Mouse (Mus musculus): Measurements from ENCODE around the gene Msi2. TPM values are rescaled to one million over a fixed set of nuclear protein-coding genes. Genes with fewer than 3 reads are reported as not detected.
A peak's percentile ranks its signal among the peaks of the same experiment; 100 is the strongest.

The Msi2 gene
- total RNA-seq, 1 experiment from 2014 or later: 151 TPM

GRCm38 (mm10) chr11:88644719-88645118 lies 73.6 kb downstream of the Msi2 start:
- ATAC-seq (replicated peaks; ENCODE audit: low read depth, poor library complexity, severe bottlenecking): no peak

- ATAC-seq (replicated peaks; ENCODE audit: low read depth, poor library complexity, severe bottlenecking): no peak
These were observed 78.5 kb downstream of the Msi2 start for GRCm38 (mm10) chr11:88639862-88640261.

GRCm38 (mm10) chr11:88638936-88639542 lies 79.3 kb downstream of the Msi2 start:
- no peak for ATAC-seq (replicated peaks; ENCODE audit: low read depth, poor library complexity, severe bottlenecking)

GRCm38 (mm10) chr11:88638254-88638653 lies 80.1 kb downstream of the Msi2 start:
- 0 out of 2 replicates have a peak, but pooled peaks have one; percentile 8 for ATAC-seq (replicated peaks; ENCODE audit: low read depth, poor library complexity, severe bottlenecking)

DNA sequence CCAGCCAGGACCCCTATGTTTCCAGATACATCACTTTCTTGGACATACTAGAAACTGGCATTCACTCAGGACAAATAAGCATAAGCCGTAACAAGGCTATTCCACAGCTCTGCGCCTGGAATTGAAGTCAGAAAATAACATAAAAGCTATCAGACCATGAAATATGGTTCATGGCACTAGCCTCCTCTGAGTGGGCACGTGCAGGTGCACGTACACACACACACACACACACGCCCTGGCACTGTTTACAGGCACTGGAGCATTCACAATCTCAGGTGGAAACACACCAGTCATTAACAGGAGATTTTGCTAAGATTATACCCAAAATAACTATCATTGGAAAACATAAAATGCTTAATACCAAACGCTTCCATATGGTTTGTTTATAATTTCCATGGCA lies 81.4 kb downstream of the Msi2 start:
- ATAC-seq (replicated peaks; ENCODE audit: low read depth, poor library complexity, severe bottlenecking): no peak

GRCm38 (mm10) chr11:88636319-88636718 lies 82.0 kb downstream of the Msi2 start:
- ATAC-seq (replicated peaks; ENCODE audit: low read depth, poor library complexity, severe bottlenecking): no peak

DNA sequence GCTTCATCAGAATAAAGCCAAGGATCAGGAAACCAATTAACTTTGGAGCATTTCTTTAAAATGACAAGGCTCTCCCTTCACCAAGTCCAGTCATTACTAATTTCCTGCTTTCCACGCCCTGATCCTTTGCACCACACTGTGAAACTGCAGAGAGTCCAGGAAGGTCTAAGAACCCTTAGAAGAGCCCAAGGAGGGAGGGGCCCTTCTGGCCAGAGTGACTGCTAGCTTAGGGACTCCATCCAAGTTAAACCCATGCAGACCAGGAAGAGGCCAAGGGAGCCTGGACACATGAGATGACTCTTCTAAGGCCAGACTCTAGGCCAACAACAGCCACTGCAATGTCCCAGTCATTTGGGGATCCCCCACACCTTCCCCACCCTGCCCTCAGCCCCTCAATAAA lies 83.7 kb downstream of the Msi2 start:
- no peak for ATAC-seq (replicated peaks; ENCODE audit: low read depth, poor library complexity, severe bottlenecking)

GRCm38 (mm10) chr11:88631932-88632230 lies 86.4 kb downstream of the Msi2 start:
- ATAC-seq (replicated peaks; ENCODE audit: low read depth, poor library complexity, severe bottlenecking): peak; percentile 75

DNA sequence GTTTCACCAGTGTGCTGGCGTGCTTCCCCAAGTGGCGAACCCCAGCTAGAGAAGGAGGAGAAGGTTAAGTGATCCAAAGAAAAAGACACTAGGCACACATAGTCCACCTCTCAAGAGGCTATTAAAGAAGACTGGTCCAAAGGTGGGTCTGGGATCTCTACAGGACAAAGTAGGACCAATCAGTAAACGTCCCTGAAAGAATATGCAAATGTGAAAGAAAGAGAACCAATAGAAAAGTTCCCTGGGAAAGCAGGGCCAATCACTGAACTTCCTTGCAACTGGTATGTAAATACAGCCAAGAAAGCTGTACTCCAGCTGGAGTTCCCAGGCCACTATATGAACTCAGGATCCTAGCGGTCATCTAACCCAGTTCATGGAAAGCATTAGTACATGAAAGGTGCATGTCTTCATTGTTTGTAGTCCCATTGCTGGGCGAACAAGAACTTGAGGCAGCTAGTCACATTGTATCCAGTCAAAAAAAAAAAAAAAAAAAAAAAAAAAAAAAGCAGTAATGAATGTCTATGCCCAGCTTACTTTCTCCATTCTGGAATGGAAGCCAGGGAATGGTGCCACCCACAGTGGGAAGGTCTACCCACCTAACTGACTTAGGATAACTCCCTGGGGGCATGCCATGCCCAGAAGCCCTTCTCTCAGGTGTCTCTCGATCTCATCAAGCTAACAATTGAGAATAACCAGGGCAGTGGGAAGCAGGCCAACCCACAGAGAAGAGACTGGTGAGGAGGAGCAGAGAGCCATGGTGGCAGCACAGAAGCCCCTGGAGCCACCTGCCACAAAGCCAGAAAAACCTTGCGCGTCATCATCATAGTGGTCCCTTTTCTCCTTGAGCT lies 87.0 kb downstream of the Msi2 start:
- no peak for ATAC-seq (replicated peaks; ENCODE audit: low read depth, poor library complexity, severe bottlenecking)

DNA sequence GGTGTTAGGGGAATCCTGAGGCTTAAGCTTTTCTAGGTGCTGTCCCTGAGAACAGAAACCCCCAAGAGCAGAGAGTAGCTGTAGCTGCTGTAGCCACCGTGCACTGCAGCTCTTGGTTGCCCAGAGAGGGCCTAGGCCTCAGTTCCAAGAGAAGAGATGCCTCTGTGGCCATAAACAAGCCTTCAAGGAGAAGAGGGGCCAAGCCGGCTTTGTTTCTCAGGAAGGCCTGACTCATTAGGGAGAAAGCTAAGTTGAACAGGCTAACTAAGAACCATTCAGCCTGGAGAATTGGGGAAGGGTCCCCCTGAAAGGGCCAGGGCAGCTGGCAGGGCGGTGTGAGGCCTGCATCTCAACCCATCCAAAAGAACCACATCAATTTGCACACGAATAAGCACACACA lies 88.7 kb downstream of the Msi2 start:
- no peak for ATAC-seq (replicated peaks; ENCODE audit: low read depth, poor library complexity, severe bottlenecking)

- no peak for ATAC-seq (replicated peaks; ENCODE audit: low read depth, poor library complexity, severe bottlenecking)
These were observed 89.1 kb downstream of the Msi2 start for GRCm38 (mm10) chr11:88629165-88629564.

GRCm38 (mm10) chr11:88628676-88629075 lies 89.6 kb downstream of the Msi2 start:
- no peak for ATAC-seq (replicated peaks; ENCODE audit: low read depth, poor library complexity, severe bottlenecking)

- ATAC-seq (replicated peaks; ENCODE audit: low read depth, poor library complexity, severe bottlenecking): no peak
These were observed 91.0 kb downstream of the Msi2 start for GRCm38 (mm10) chr11:88627327-88627726.

- no peak for ATAC-seq (replicated peaks; ENCODE audit: low read depth, poor library complexity, severe bottlenecking)
These were observed 91.7 kb downstream of the Msi2 start for GRCm38 (mm10) chr11:88626576-88626975.

DNA sequence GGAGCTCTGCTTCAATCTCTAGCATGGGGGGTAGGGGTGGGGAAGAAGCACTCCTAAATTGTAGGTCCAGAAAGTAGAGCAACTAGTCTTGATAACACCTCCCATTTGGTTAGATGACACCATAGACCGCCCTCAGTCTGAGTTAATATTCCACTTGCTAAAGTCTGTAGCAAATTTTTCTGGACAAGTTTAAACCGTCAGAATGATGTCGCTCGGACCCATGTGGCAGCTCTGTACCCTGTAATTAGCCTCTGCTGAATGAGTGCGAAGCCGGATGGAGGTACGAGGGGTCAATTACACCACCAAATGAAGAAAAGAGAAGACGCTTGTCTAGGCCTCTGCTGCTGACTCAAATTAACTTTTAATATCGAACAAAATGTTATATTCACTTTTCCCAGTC lies 92.3 kb downstream of the Msi2 start:
- no peak for ATAC-seq (replicated peaks; ENCODE audit: low read depth, poor library complexity, severe bottlenecking)

DNA sequence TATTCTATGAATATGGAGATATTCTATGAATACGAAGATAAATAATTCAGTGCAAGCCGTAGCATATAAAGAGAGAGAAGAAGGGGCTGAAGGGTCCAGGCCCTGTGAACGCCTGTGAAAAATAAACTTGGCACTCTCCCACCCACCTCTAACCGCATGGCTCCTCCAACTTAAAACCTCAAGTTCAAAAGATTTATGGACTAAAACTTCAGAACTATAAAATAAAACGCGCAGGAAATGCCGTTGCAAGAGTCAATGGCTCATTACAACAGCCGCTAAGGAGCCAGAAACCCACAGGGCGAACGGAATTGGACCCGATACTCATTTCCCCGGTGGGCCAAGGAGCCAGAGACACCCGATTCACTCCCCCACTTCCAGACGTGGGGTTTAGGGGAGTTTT lies 93.2 kb downstream of the Msi2 start:
- ATAC-seq (replicated peaks; ENCODE audit: low read depth, poor library complexity, severe bottlenecking): peak; percentile 15; the same call in 1 of the 2 replicates

- no peak for ATAC-seq (replicated peaks; ENCODE audit: low read depth, poor library complexity, severe bottlenecking)
These were observed 93.7 kb downstream of the Msi2 start for GRCm38 (mm10) chr11:88624627-88625026.

DNA sequence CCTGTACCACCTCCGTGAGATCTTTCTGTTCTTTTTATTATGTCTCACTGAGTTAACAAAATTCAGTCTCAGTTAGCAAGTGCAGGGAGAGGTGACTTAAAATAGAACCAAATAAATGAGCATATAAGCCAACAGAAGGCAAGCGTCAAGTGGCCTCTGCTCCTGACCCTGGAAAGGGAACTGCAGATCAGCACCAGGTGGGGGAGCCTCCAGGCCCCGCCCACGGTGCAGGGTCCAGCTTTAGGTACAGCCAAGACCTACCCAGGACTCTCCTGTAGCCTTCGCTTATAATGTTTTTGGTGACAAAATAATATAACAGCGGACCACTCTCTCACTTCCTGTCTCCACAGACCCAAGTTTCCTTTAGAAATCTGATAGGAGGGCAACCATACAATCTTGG lies 94.6 kb downstream of the Msi2 start:
- ATAC-seq (replicated peaks; ENCODE audit: low read depth, poor library complexity, severe bottlenecking): no peak

DNA sequence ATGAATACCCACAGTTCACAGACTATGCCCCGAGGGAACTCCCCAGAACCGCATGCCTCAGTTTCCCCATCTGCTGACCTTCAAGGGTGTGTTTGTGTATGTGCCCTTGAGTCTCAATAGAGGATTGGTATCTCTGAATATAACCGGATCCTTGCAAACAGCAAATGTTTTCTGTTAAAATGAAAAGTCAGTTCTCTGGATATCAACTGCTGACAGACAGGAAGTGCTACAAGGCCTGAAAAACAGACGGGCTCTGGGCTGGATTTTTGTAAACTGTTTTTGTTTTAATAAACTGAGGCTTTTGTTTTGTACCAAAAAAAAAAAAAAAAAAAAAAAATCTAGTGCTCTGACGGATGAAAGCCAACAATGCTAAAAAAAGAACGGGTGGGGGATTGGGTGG lies 95.8 kb downstream of the Msi2 start:
- no peak for ATAC-seq (replicated peaks; ENCODE audit: low read depth, poor library complexity, severe bottlenecking)

DNA sequence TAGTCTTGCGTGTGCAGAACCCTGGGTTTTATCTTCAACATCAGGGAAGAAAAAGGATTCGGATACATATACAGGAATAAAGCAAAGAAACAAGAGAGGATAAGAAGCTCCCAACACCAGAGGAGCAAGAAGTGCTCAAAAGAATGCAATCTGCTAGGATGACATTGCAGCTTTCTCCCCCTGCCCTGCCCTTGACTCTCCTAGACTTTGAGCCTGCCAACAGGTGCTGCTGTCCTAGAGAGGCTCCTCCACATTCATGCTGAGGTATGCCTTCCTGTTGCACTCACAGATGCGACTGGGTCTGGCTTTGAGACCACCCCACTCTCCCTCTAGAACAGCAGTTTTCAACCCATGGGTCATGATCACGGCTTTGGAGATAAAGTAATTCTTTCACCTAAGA lies 96.5 kb downstream of the Msi2 start:
- no peak for ATAC-seq (replicated peaks; ENCODE audit: low read depth, poor library complexity, severe bottlenecking)

DNA sequence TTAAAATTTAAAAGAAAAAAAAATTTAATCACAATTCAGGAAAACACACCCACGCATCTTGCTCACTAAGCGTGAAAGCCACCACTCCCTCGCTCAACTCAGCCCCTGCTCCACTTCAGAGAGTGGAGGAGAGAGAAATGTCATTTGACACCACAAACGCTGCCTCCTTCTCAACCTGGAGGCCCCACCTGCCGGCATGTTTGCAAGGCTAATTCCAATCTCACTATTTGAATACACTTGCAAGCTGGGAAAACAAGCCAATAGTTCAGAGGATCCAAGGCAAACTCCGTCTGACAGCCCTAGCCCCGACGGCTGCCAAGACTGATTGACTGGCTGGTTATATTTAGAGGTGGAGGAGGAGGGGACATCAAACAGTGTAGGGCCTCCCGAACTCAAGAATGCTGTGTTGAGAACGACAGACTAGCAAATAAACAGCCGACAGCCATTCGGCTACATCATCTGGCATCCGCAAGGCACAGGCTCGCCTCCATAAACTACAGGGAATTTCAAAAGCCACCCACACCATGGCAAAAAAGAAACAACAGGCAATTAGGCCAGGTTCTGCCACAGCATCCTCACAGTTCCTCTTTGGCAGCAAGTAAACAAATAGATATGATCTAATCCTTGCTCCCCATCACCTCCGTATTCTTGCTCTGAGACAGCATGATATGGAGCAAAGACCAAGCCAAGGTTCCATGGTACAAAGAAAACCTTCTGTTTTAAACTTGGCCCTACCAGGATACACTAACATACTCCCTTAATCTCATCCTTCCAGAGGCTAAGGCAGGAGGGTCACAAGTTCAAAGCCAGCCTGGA lies 97.9 kb downstream of the Msi2 start:
- no peak for ATAC-seq (replicated peaks; ENCODE audit: low read depth, poor library complexity, severe bottlenecking)
